Mouse (Mus musculus): Measurements from ENCODE around the gene Asl.

DNA sequence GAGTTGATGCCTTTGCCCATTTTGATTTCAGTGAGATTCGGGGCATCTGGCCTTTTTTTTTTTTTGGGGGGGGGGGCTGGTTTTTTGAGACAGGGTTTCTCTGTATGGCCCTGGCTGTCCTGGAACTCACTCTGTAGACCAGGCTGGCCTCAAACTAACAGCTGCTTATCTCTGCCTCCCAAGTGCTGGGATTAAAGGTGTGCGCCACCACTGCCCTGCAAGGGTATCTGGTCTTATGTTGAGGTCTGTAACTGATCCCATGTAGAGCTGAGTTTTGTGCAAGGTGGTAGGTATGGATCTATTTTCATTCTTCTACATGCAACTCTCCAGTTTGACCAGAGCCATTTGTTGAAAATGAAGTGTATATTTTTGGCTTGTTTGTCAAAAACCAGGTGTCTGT lies 27.3 kb upstream of the Asl start:
- TF ChIP-seq EP300 (IDR thresholded peaks at IDR 0.05; ENCODE audit: low read depth) (no peak), CTCF (IDR thresholded peaks at IDR 0.05; ENCODE audit: low read depth) (no peak)
